Mouse (Mus musculus): ENCODE measurements around the gene BC030867. TPM values are rescaled to one million over a fixed set of nuclear protein-coding genes. Genes with fewer than 3 reads are reported as not detected.

Gene BC030867
- polyA plus RNA-seq, 1 experiment from 2014 or later = 16.0 TPM

GRCm38 (mm10) chr11:102221243-102221953 lies 27.3 kb upstream of the BC030867 start:
- Histone ChIP-seq H3K9ac (no peak overlapping the region), H3K9me3 (replicated peaks) (no peaks in the 10 kb centered on the region), H3K36me3 (peaks cover 13% of the 10 kb centered on the region; the same call in 1 of the 2 replicates), H3K4me3 (replicated peaks) (no peak overlapping the region), H3K4me2 (replicated peaks) (no peak overlapping the region), H3K27ac (replicated peaks) (peak overlapping the region; percentile 88), H3K27me3 (no peaks in the 10 kb centered on the region), H3K4me1 (peaks cover 100% of the 10 kb centered on the region)
- ATAC-seq (ENCODE audit: insufficient number of reproducible peaks, low FRiP score, low TSS enrichment, low read depth) = no peak
- WGBS = 85% methylated on average over 8 of the region's 8 CpGs

GRCm38 (mm10) chr11:102221954-102222351 lies 26.7 kb upstream of the BC030867 start:
- no peaks in the 10 kb centered on the region for H3K9me3 ChIP-seq (replicated peaks)
- H3K27me3 ChIP-seq = no peaks in the 10 kb centered on the region
- no peak for ATAC-seq (ENCODE audit: insufficient number of reproducible peaks, low FRiP score, low TSS enrichment, low read depth)
- peaks cover 100% of the 10 kb centered on the region for H3K4me1 ChIP-seq
- H3K36me3 ChIP-seq = peaks cover 13% of the 10 kb centered on the region; the same call in 1 of the 2 replicates
- H3K9ac ChIP-seq = no peak overlapping the region
- H3K4me2 ChIP-seq (replicated peaks) = no peak overlapping the region
- 68% methylated on average over 8 of the region's 8 CpGs for WGBS
- 0 out of 2 replicates have a peak overlapping the region, but pooled peaks have one; percentile 88 for H3K27ac ChIP-seq (replicated peaks)
- H3K4me3 ChIP-seq (replicated peaks) = no peak overlapping the region

GRCm38 (mm10) chr11:102223166-102223565 lies 25.5 kb upstream of the BC030867 start:
- ATAC-seq (ENCODE audit: insufficient number of reproducible peaks, low FRiP score, low TSS enrichment, low read depth) = no peak
- Histone ChIP-seq H3K27ac (replicated peaks) (no peak overlapping the region), H3K4me3 (replicated peaks) (no peak overlapping the region), H3K27me3 (no peaks in the 10 kb centered on the region), H3K4me1 (peaks cover 100% of the 10 kb centered on the region), H3K9me3 (replicated peaks) (no peaks in the 10 kb centered on the region), H3K4me2 (replicated peaks) (no peak overlapping the region), H3K36me3 (peaks cover 13% of the 10 kb centered on the region; the same call in 1 of the 2 replicates), H3K9ac (no peak overlapping the region)
- 33% methylated on average over 6 of the region's 6 CpGs for WGBS

GRCm38 (mm10) chr11:102224686-102225085 lies 24.0 kb upstream of the BC030867 start:
- Histone ChIP-seq H3K27me3 (no peaks in the 10 kb centered on the region), H3K4me2 (replicated peaks) (peak overlapping the region; percentile 29), H3K9me3 (replicated peaks) (no peaks in the 10 kb centered on the region), H3K9ac (no peak overlapping the region), H3K36me3 (peaks cover 13% of the 10 kb centered on the region; the same call in 1 of the 2 replicates), H3K4me1 (peaks cover 98% of the 10 kb centered on the region), H3K27ac (replicated peaks) (no peak overlapping the region), H3K4me3 (replicated peaks) (peak overlapping the region; percentile 7; the same call in 1 of the 2 replicates)
- ATAC-seq (ENCODE audit: insufficient number of reproducible peaks, low FRiP score, low TSS enrichment, low read depth) = no peak
- 17% methylated on average over 22 of the region's 22 CpGs for WGBS

- Histone ChIP-seq H3K36me3 (peaks cover 13% of the 10 kb centered on the region; the same call in 1 of the 2 replicates), H3K9me3 (replicated peaks) (no peaks in the 10 kb centered on the region), H3K4me3 (replicated peaks) (no peak overlapping the region), H3K4me2 (replicated peaks) (peak overlapping the region; percentile 29; the same call in 1 of the 2 replicates), H3K27me3 (no peaks in the 10 kb centered on the region), H3K9ac (no peak overlapping the region), H3K4me1 (peaks cover 92% of the 10 kb centered on the region), H3K27ac (replicated peaks) (no peak overlapping the region)
- no peak for ATAC-seq (ENCODE audit: insufficient number of reproducible peaks, low FRiP score, low TSS enrichment, low read depth)
- 50% methylated on average over 5 of the region's 5 CpGs for WGBS
Measured at GRCm38 (mm10) chr11:102225221-102225620, 23.5 kb upstream of the BC030867 start.

GRCm38 (mm10) chr11:102226067-102226978 lies 22.4 kb upstream of the BC030867 start:
- Histone ChIP-seq H3K36me3 (peaks cover 5% of the 10 kb centered on the region; the same call in 1 of the 2 replicates), H3K9ac (no peak overlapping the region), H3K4me2 (replicated peaks) (peak overlapping the region; percentile 74), H3K4me3 (replicated peaks) (0 out of 2 replicates have a peak overlapping the region, but pooled peaks have one; percentile 89), H3K9me3 (replicated peaks) (no peaks in the 10 kb centered on the region), H3K4me1 (peaks cover 81% of the 10 kb centered on the region), H3K27ac (replicated peaks) (peak overlapping the region; percentile 92; the same call in 1 of the 2 replicates), H3K27me3 (no peaks in the 10 kb centered on the region)
- no peak for ATAC-seq (ENCODE audit: insufficient number of reproducible peaks, low FRiP score, low TSS enrichment, low read depth)
- WGBS = 73% methylated on average over 12 of the region's 12 CpGs

- peak overlapping the region; percentile 89 for H3K4me3 ChIP-seq (replicated peaks)
- 17% methylated on average over 12 of the region's 12 CpGs for WGBS
- H3K27me3 ChIP-seq = no peaks in the 10 kb centered on the region
- peaks cover 4% of the 10 kb centered on the region; the same call in 1 of the 2 replicates for H3K36me3 ChIP-seq
- ATAC-seq (ENCODE audit: insufficient number of reproducible peaks, low FRiP score, low TSS enrichment, low read depth) = no peak
- H3K4me1 ChIP-seq = peaks cover 69% of the 10 kb centered on the region
- H3K4me2 ChIP-seq (replicated peaks) = peak overlapping the region; percentile 74
- no peak overlapping the region for H3K9ac ChIP-seq
- no peaks in the 10 kb centered on the region for H3K9me3 ChIP-seq (replicated peaks)
- peak overlapping the region; percentile 92 for H3K27ac ChIP-seq (replicated peaks)
Measured at GRCm38 (mm10) chr11:102227270-102228190, 21.2 kb upstream of the BC030867 start.

- Histone ChIP-seq H3K9ac (peak overlapping the region; percentile 90; the same call in 1 of the 2 replicates), H3K4me1 (peaks cover 63% of the 10 kb centered on the region), H3K4me2 (replicated peaks) (peak overlapping the region; percentile 74), H3K27ac (replicated peaks) (peak overlapping the region; percentile 92), H3K9me3 (replicated peaks) (no peaks in the 10 kb centered on the region), H3K4me3 (replicated peaks) (peak overlapping the region; percentile 89), H3K27me3 (no peaks in the 10 kb centered on the region), H3K36me3 (peaks cover 4% of the 10 kb centered on the region; the same call in 1 of the 2 replicates)
- 25% methylated on average over 9 of the region's 9 CpGs for WGBS
- ATAC-seq (ENCODE audit: insufficient number of reproducible peaks, low FRiP score, low TSS enrichment, low read depth) = no peak
Measured at GRCm38 (mm10) chr11:102228191-102228545, 20.5 kb upstream of the BC030867 start.

- ATAC-seq (ENCODE audit: insufficient number of reproducible peaks, low FRiP score, low TSS enrichment, low read depth) = no peak
- peaks cover 57% of the 10 kb centered on the region for H3K4me1 ChIP-seq
- peak overlapping the region; percentile 74 for H3K4me2 ChIP-seq (replicated peaks)
- H3K9ac ChIP-seq = peak overlapping the region; percentile 90
- no peaks in the 10 kb centered on the region for H3K27me3 ChIP-seq
- WGBS = 16% methylated on average over 7 of the region's 7 CpGs
- peak overlapping the region; percentile 89 for H3K4me3 ChIP-seq (replicated peaks)
- H3K9me3 ChIP-seq (replicated peaks) = no peaks in the 10 kb centered on the region
- H3K36me3 ChIP-seq = peaks cover 4% of the 10 kb centered on the region; the same call in 1 of the 2 replicates
- peak overlapping the region; percentile 92; the same call in 1 of the 2 replicates for H3K27ac ChIP-seq (replicated peaks)
Measured at GRCm38 (mm10) chr11:102228646-102229268, 19.9 kb upstream of the BC030867 start.

Data from embryonic facial prominence, embryonic 15.5 days (tissue).